ENCODE assay signal across 9 mouse cellular contexts in genomic region chr15:78258246-78258865, GRCm38 (mm10). TPM values are rescaled to one million over a fixed set of nuclear protein-coding genes. Genes with fewer than 3 reads are reported as not detected.
DNase-seq lines count a peak whose midpoint lies in the region; ATAC-seq and TF ChIP-seq lines count a peak whose summit lies in the region.
"Had no signal": no experiment of that assay in that cellular context is flagged by ENCODE, and none has a peak within 500 bp of the region (broad histone marks: within the 10 kb centered on the region; RNA-seq: fewer than 3 reads in every experiment).

No protein-coding gene starts in this region.

- no peak for TF ChIP-seq CTCF in bone marrow, adult 2 months (IDR thresholded peaks at IDR 0.05; ENCODE audit: control insufficient read depth, insufficient read depth, low read length)

- intact Hi-C loops in heart, postnatal 25 days (cut with DNase I): loop anchor here (5.0 kb wide), 1 partner anchor 179 kb away; no protein-coding TSS in a partner anchor

- H3K36me3 ChIP-seq in hindbrain, embryonic 10.5 days: no peaks in the 10 kb centered on the region
- no peaks in the 10 kb centered on the region for H3K36me3 ChIP-seq in hindbrain, embryonic 16.5 days (ENCODE audit: control insufficient read depth, insufficient read depth, low read length)
- H3K36me3 ChIP-seq: forebrain, embryonic 12.5 days had no signal

- 0 out of 2 replicates have a peak, but pooled peaks cover 3% of the 10 kb centered on the region for H3K4me1 ChIP-seq in hindbrain, embryonic 10.5 days (replicated peaks)
- H3K4me1 ChIP-seq in hindbrain, embryonic 16.5 days (ENCODE audit: control insufficient read depth, insufficient read depth, low read depth, low read length): no peaks in the 10 kb centered on the region
- peaks cover 2% of the 10 kb centered on the region; the same call in 1 of the 2 replicates for H3K4me1 ChIP-seq in bone marrow, adult 2 months (ENCODE audit: control insufficient read depth, insufficient read depth, low read length)
- H3K4me1 ChIP-seq: forebrain, embryonic 12.5 days had no signal

- WGBS in hindbrain, embryonic 10.5 days: 87% methylated on average over 10 of the region's 10 CpGs
- 82% methylated on average over 10 of the region's 10 CpGs for WGBS in hindbrain, embryonic 16.5 days
- 24% methylated on average over 10 of the region's 10 CpGs for WGBS in bone marrow, adult 2 months

- DNase-seq in hindbrain, embryonic 10.5 days (ENCODE audit: low spot score): no peak
- DNase-seq in heart, postnatal 25 days (ENCODE audit: low spot score): peak; percentile 39
- DNase-seq in lung, postnatal 4 days: peak; percentile 61 to 70
- DNase-seq in cerebellum, adult 11 months: no peak
- DNase-seq in right cerebral cortex, adult 18-20 months: no peak

- H3K9me3 ChIP-seq in hindbrain, embryonic 10.5 days: no peaks in the 10 kb centered on the region
- H3K9me3 ChIP-seq in hindbrain, embryonic 16.5 days (ENCODE audit: control insufficient read depth, low read length): no peaks in the 10 kb centered on the region
- H3K9me3 ChIP-seq: forebrain, embryonic 12.5 days had no signal

- no peak overlapping the region for H3K4me2 ChIP-seq in hindbrain, embryonic 16.5 days (ENCODE audit: low read length)
- H3K4me2 ChIP-seq: forebrain, embryonic 12.5 days had no signal

- no peak for ATAC-seq in hindbrain, embryonic 16.5 days
- ATAC-seq in frontal cortex, adult (ENCODE audit: low TSS enrichment): no peak

- no peak overlapping the region; the same call in 1 of the 2 replicates for H3K9ac ChIP-seq in hindbrain, embryonic 16.5 days (ENCODE audit: low read depth, low read length)
- H3K9ac ChIP-seq: forebrain, embryonic 12.5 days had no signal

- H3K27ac ChIP-seq in hindbrain, embryonic 10.5 days: peak overlapping the region; percentile 31; the same call in 1 of the 2 replicates
- H3K27ac ChIP-seq in hindbrain, embryonic 16.5 days (ENCODE audit: low read depth, low read length): no peak overlapping the region
- H3K27ac ChIP-seq in bone marrow, adult 2 months (ENCODE audit: control insufficient read depth, insufficient read depth, low read depth, low read length, poor library complexity): peak overlapping the region; percentile 92
- H3K27ac ChIP-seq: forebrain, embryonic 12.5 days had no signal

- TF ChIP-seq POLR2A in bone marrow, adult 2 months (IDR thresholded peaks at IDR 0.05; ENCODE audit: borderline replicate concordance, control insufficient read depth, low read depth, low read length): 0 out of 2 replicates have a peak, but pooled peaks have one; percentile 18

- H3K4me3 ChIP-seq in hindbrain, embryonic 10.5 days: no peak overlapping the region
- H3K4me3 ChIP-seq in hindbrain, embryonic 16.5 days (ENCODE audit: low read length): no peak overlapping the region
- peak overlapping the region; percentile 16 for H3K4me3 ChIP-seq in bone marrow, adult 2 months (replicated peaks; ENCODE audit: control insufficient read depth, low read depth, low read length)
- H3K4me3 ChIP-seq: forebrain, embryonic 12.5 days had no signal

- H3K27me3 ChIP-seq in hindbrain, embryonic 10.5 days (ENCODE audit: insufficient read depth, poor library complexity, severe bottlenecking): peaks cover 13% of the 10 kb centered on the region
- no peaks in the 10 kb centered on the region; the same call in 1 of the 2 replicates for H3K27me3 ChIP-seq in hindbrain, embryonic 16.5 days (replicated peaks; ENCODE audit: control insufficient read depth, insufficient read depth, low read length)

RNA-seq across cellular contexts. Expression of gene Ncf4, which starts 13.8 kb away (rescaled TPM):
- polyA plus RNA-seq in hindbrain, embryonic 10.5 days (2016; fragmentation: Nextera tagmentation; extraction: Ambion mirVana): 4.4 and 7.5 TPM in 2 replicates
- 1.2 and 1.6 TPM in 2 replicates for polyA plus RNA-seq in hindbrain, embryonic 16.5 days (2015; fragmentation: Nextera tagmentation; extraction: Ambion mirVana)
- 131 and 294 TPM in 2 replicates for polyA plus RNA-seq in bone marrow, adult 2 months (2011; ENCODE audit: insufficient read depth, insufficient read length, low replicate concordance, missing spikeins)
- total RNA-seq in heart, postnatal 25 days (2021): 1 to 10 TPM; 2.2 to 2.7 TPM

RNA-seq across cellular contexts. Expression of gene Csf2rb2, which starts 47.2 kb away (rescaled TPM):
- polyA plus RNA-seq in hindbrain, embryonic 10.5 days (2016; fragmentation: Nextera tagmentation; extraction: Ambion mirVana): 0.39 and 0.60 TPM in 2 replicates
- 0.06 and 0.16 TPM in 2 replicates for polyA plus RNA-seq in hindbrain, embryonic 16.5 days (2015; fragmentation: Nextera tagmentation; extraction: Ambion mirVana)
- polyA plus RNA-seq in bone marrow, adult 2 months (2011; ENCODE audit: insufficient read depth, insufficient read length, low replicate concordance, missing spikeins): 1.6 and 5.3 TPM in 2 replicates
- total RNA-seq in heart, postnatal 25 days (2021): 1 to 10 TPM in 1 of 2 experiments, under 1 TPM in 1; 0.89 to 1.4 TPM

RNA-seq across cellular contexts. Expression of gene Pvalb, which starts 52.2 kb away (rescaled TPM):
- 0.39 and 0.52 TPM in 2 replicates for polyA plus RNA-seq in hindbrain, embryonic 10.5 days (2016; fragmentation: Nextera tagmentation; extraction: Ambion mirVana)
- 5.8 and 7.0 TPM in 2 replicates for polyA plus RNA-seq in hindbrain, embryonic 16.5 days (2015; fragmentation: Nextera tagmentation; extraction: Ambion mirVana)
- 2.0 and 11.3 TPM in 2 replicates for polyA plus RNA-seq in bone marrow, adult 2 months (2011; ENCODE audit: insufficient read depth, insufficient read length, low replicate concordance, missing spikeins)
- total RNA-seq in heart, postnatal 25 days (2021): under 1 TPM; 0.64 to 0.91 TPM
- polyA plus RNA-seq: forebrain, embryonic 12.5 days had no signal

Comparison
In these comparisons a context has a peak if more than half of its experiments do, and no peak if none do; other contexts are left out.
1. DNase-seq: peak in heart, postnatal 25 days (single experiment) and lung, postnatal 4 days (2 of 2); none in hindbrain, embryonic 10.5 days (single experiment), cerebellum, adult 11 months (single experiment) and right cerebral cortex, adult 18-20 months (single experiment).
2. RNA of gene Ncf4, which starts 13.8 kb away (polyA plus RNA-seq): 131 to 294 TPM in bone marrow, adult 2 months; 4.4 to 7.5 TPM in hindbrain, embryonic 10.5 days and 1.2 to 1.6 TPM in hindbrain, embryonic 16.5 days; every median in the first group is over 10 times any median in the second.